Mouse (Mus musculus): ENCODE measurements around the gene Dnajc5. TPM values are rescaled to one million over a fixed set of nuclear protein-coding genes. Genes with fewer than 3 reads are reported as not detected.

The Dnajc5 gene
- polyA plus RNA-seq, 1 experiment from 2014 or later = 92.0 TPM

DNA sequence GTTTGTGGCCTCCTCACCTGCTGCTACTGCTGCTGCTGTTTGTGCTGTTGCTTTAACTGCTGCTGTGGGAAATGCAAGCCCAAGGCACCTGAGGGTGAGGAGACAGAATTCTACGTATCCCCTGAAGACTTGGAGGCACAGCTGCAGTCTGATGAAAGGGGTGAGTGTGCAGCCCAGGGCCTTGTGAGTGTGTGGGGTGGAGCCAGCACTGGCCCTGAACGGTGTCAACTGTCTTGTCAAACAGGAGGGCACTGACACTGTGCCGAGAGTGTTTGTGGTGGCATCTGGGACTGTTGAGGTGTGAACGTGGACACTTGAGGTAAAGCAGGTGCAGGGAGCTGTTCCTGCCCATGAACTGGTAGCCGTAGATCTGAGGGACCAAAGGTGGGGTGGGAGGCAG is 28.4 kb downstream of the Dnajc5 start:
- Histone ChIP-seq H3K36me3 (peaks cover 67% of the 10 kb centered on the region), H3K9me3 (replicated peaks) (no peaks in the 10 kb centered on the region), H3K27me3 (no peaks in the 10 kb centered on the region), H3K27ac (replicated peaks) (no peak overlapping the region), H3K9ac (no peak overlapping the region), H3K4me1 (no peaks in the 10 kb centered on the region), H3K4me2 (replicated peaks) (no peak overlapping the region), H3K4me3 (replicated peaks) (no peak overlapping the region)
- peak; percentile 73; the same call in 1 of the 2 replicates for ATAC-seq (ENCODE audit: insufficient number of reproducible peaks, low FRiP score, low TSS enrichment, low read depth)
- 78% methylated on average over 5 of the region's 5 CpGs for WGBS

DNA sequence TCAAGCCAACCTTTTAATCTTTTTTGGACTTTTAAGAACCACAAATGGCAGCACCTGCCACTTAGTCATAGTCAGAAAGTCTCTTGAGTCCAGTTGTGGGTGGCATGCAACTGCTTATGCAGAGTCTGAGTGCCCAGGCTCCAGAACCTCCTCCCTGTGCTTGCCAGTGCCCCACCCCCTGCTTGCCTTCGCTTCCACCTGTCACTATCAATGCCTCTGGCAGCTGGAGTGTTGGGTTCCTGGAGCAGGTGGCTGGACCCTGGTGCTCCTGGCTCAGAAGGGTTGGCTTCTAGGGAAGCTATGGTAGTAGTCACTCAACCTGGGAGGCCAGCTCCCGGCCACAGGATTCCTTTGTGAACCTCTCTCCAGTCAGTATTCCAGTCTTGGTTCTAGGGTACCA is 29.9 kb downstream of the Dnajc5 start:
- ATAC-seq (ENCODE audit: insufficient number of reproducible peaks, low FRiP score, low TSS enrichment, low read depth) = no peak
- Histone ChIP-seq H3K9me3 (replicated peaks) (no peaks in the 10 kb centered on the region), H3K4me1 (no peaks in the 10 kb centered on the region), H3K36me3 (peaks cover 67% of the 10 kb centered on the region), H3K27me3 (no peaks in the 10 kb centered on the region), H3K9ac (no peak overlapping the region), H3K4me2 (replicated peaks) (no peak overlapping the region), H3K27ac (replicated peaks) (no peak overlapping the region), H3K4me3 (replicated peaks) (no peak overlapping the region)
- 90% methylated on average over 2 of the region's 2 CpGs for WGBS

DNA sequence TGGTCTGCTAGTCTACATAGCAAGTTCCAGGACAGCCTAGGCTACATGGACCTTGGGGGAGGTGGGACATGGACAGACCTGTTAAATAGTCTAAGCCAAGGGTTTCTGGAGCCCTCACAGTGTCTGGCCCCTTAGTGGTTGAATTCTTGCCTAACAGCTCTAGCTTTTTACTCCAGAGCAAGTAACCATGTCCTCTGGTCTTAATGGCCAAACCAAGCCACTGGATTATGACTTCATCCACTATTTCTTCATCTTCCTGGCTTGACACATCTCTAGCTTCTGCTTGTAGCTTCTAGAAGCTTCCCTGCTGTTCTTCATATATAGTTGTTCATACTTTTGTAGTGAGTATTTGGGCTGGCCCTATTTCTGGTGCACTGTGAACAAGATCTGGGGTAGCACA is 33.5 kb downstream of the Dnajc5 start:
- Histone ChIP-seq H3K9me3 (replicated peaks) (no peaks in the 10 kb centered on the region), H3K27ac (replicated peaks) (no peak overlapping the region), H3K9ac (no peak overlapping the region), H3K27me3 (no peaks in the 10 kb centered on the region), H3K4me1 (no peaks in the 10 kb centered on the region), H3K4me2 (replicated peaks) (no peak overlapping the region), H3K36me3 (peaks cover 40% of the 10 kb centered on the region), H3K4me3 (replicated peaks) (no peak overlapping the region)
- ATAC-seq (ENCODE audit: insufficient number of reproducible peaks, low FRiP score, low TSS enrichment, low read depth) = no peak

DNA sequence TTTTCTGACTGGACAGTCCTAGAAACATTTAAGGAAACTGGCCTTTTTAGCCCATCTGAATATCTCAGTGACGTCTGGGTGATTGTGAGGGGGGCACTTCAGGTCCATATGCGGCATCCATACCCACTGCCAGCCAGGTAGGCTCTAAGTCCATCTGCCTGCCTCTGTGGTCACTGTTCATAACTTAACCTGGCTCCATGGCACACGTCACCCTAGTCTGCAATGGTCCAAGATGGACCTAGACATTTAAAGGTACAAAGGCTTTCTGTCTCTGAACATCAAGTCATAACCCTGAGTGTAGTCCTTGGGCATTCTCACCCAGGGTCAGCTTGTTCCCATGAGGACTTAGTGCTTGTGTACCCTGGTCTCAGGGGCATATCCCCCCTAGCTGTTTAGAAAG is 47.1 kb downstream of the Dnajc5 start:
- no peak overlapping the region for H3K4me2 ChIP-seq (replicated peaks)
- H3K4me3 ChIP-seq (replicated peaks) = no peak overlapping the region
- H3K4me1 ChIP-seq = no peaks in the 10 kb centered on the region
- 85% methylated on average over 3 of the region's 3 CpGs for WGBS
- no peak overlapping the region for H3K27ac ChIP-seq (replicated peaks)
- no peak for ATAC-seq (ENCODE audit: insufficient number of reproducible peaks, low FRiP score, low TSS enrichment, low read depth)
- no peak overlapping the region for H3K9ac ChIP-seq
- H3K36me3 ChIP-seq = peaks cover 5% of the 10 kb centered on the region; the same call in 1 of the 2 replicates
- H3K27me3 ChIP-seq = no peaks in the 10 kb centered on the region
- H3K9me3 ChIP-seq (replicated peaks) = no peaks in the 10 kb centered on the region

DNA sequence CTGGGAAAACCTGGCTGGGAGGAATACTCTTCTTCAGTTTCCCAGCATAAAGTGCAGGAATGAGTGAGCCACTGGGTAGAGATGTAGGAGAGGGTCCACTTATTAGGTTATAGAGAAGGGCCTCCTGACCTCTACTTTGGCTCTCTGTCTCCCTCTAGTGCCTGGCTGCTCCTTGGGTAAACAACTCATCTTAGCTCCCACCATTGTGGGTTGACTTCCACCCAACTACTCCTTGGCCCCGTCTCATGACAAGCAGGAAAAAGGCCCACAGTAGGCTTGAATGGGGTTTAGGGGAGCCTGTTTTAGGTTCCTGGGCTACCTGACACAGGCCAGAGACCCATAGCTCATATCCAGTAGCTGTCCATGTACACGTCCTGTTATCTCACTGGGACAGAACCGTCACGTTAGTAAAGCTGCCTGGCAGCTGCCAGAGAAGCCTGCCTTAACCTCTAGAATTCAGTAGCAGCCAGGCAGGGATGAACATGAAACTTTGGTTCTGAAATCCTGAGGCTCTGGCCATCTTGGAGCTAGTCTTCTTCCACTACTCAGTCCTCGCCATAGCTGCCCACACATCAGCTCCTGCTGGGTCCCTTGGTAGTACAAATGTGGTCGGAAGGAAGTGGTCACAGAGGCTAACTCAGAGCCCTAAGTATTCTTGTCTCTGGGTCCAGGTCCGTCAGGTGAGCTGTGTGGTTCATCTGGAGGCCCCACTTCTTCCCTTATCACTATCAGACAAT is 48.2 kb downstream of the Dnajc5 start:
- no peaks in the 10 kb centered on the region for H3K27me3 ChIP-seq
- no peak overlapping the region for H3K4me2 ChIP-seq (replicated peaks)
- H3K9me3 ChIP-seq (replicated peaks) = no peaks in the 10 kb centered on the region
- H3K4me1 ChIP-seq = no peaks in the 10 kb centered on the region
- H3K36me3 ChIP-seq = peaks cover 15% of the 10 kb centered on the region; the same call in 1 of the 2 replicates
- WGBS = 75% methylated on average over 7 of the region's 7 CpGs
- no peak for ATAC-seq (ENCODE audit: insufficient number of reproducible peaks, low FRiP score, low TSS enrichment, low read depth)
- H3K27ac ChIP-seq (replicated peaks) = no peak overlapping the region
- no peak overlapping the region for H3K9ac ChIP-seq
- no peak overlapping the region for H3K4me3 ChIP-seq (replicated peaks)

DNA sequence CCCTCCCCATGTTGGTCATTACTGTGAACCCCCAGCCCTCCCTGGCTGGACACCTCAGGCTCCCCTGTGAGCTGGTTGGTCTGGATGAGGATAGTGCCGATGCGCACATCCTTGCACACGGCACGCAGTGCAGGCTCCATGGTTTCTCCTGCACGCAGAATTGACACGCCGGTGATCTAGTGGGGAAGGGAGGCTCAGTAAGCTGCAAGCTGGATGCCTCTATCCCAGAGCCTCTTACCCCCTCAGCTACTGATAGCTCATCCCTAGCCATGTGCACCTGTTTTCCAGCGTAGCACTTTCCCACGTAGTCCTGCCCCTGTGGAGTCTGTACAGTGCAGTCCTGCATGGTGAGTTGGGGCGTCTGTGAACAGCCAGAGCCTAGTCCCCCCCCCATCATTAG is 49.6 kb downstream of the Dnajc5 start:
- H3K4me3 ChIP-seq (replicated peaks) = no peak overlapping the region
- whole genome bisulfite sequencing = 93% methylated on average over 10 of the region's 10 CpGs
- H3K4me1 ChIP-seq = no peaks in the 10 kb centered on the region
- no peaks in the 10 kb centered on the region for H3K9me3 ChIP-seq (replicated peaks)
- no peak overlapping the region for H3K9ac ChIP-seq
- H3K4me2 ChIP-seq (replicated peaks) = no peak overlapping the region
- H3K27ac ChIP-seq (replicated peaks) = no peak overlapping the region
- H3K36me3 ChIP-seq = peaks cover 27% of the 10 kb centered on the region; the same call in 1 of the 2 replicates
- no peaks in the 10 kb centered on the region for H3K27me3 ChIP-seq
- ATAC-seq (ENCODE audit: insufficient number of reproducible peaks, low FRiP score, low TSS enrichment, low read depth) = no peak

DNA sequence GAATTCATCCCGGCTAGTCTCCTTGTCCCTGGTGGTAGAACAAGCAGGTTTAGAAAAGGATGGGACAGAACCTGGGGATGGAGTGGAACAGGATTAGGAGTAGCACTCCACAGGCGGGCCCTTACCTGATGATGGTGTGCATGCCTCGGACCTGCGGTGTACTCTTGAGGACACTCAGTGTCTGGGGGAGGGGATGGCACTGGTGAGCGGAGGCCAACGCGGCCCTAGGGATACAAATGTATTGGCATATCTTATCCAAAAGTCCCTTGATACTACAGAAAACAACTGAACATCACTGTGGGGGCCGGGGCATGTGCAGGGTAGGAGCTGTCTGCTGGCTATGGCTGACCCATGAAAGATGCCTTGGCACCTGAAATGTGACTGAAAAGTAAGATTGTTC is 50.1 kb downstream of the Dnajc5 start:
- Histone ChIP-seq H3K36me3 (peaks cover 27% of the 10 kb centered on the region; the same call in 1 of the 2 replicates), H3K27ac (replicated peaks) (no peak overlapping the region), H3K4me2 (replicated peaks) (no peak overlapping the region), H3K4me1 (no peaks in the 10 kb centered on the region), H3K9me3 (replicated peaks) (no peaks in the 10 kb centered on the region), H3K27me3 (no peaks in the 10 kb centered on the region), H3K4me3 (replicated peaks) (no peak overlapping the region), H3K9ac (no peak overlapping the region)
- no peak for ATAC-seq (ENCODE audit: insufficient number of reproducible peaks, low FRiP score, low TSS enrichment, low read depth)
- WGBS = 85% methylated on average over 8 of the region's 8 CpGs

DNA sequence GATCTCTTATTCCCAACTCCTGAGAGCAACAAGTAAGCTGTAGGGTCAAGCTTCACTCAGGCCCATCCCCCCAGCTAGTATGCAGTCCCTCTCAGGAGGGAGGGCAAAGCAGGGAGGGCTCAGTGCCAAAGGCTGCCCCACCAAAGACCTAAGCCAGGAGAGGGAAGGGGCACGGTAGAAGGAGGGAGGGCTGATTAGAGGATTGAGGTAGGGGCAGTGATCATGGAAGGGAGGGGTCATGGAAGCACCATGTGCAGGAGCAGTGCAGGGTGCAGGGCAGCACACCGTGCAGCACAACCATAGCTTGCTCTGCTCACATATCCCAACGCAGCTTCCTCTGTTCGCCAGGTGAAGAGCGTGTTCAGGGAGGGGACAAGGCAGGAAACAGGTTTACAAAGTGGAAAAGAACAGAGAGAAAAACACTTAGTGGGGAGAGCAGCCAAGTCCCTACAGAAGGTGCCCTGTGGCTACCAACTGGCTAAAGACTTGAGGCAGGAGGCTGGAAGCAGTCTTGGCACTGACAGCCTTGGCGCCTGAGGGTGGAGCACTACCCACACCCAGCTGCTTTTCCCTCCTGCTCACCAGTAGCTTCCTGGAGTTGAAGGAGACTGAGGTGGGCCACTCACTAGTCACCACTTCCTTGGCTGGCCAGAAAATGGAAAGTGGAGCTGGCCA is 50.8 kb downstream of the Dnajc5 start:
- Histone ChIP-seq H3K4me2 (replicated peaks) (no peak overlapping the region), H3K27me3 (no peaks in the 10 kb centered on the region), H3K9me3 (replicated peaks) (no peaks in the 10 kb centered on the region), H3K4me1 (no peaks in the 10 kb centered on the region), H3K36me3 (peaks cover 27% of the 10 kb centered on the region; the same call in 1 of the 2 replicates), H3K9ac (no peak overlapping the region), H3K4me3 (replicated peaks) (no peak overlapping the region), H3K27ac (replicated peaks) (no peak overlapping the region)
- no peak for ATAC-seq (ENCODE audit: insufficient number of reproducible peaks, low FRiP score, low TSS enrichment, low read depth)
- 57% methylated on average over 6 of the region's 6 CpGs for WGBS

DNA sequence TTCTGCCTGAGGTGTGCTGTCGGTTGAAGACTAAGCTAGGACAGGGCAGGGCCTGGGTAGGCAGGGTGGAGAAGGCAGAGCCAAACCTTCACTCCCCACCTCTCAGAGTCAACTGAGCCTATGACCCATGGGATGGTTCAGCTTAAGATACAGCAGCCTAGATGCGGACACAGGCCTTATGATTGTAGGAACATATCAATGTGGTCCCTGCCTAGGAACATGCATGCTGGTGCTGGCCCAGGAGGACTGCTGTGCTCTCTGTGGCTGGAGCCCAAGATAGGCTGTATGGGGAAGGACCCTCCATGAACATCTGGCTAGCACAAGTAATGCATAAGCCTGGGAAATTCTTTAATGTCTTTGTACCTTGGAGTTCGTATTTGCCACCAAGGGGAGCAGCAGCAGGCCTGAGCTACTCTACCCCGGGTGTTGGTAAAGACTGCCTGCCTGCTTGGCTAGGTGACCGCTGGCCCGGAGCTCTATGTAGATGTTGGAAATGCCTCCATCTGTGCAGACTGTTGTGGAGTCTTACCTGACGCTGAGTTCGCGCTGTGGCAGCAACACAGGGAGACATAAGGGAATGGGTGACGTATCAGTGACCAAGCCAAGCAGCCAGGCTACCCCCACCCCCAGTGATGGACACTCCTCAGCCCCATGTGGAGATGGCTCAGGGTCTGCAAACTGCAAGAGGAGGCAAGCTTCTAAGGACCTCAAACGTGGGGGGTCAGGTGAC is 51.8 kb downstream of the Dnajc5 start:
- whole genome bisulfite sequencing = 87% methylated on average over 11 of the region's 11 CpGs
- no peak for ATAC-seq (ENCODE audit: insufficient number of reproducible peaks, low FRiP score, low TSS enrichment, low read depth)

DNA sequence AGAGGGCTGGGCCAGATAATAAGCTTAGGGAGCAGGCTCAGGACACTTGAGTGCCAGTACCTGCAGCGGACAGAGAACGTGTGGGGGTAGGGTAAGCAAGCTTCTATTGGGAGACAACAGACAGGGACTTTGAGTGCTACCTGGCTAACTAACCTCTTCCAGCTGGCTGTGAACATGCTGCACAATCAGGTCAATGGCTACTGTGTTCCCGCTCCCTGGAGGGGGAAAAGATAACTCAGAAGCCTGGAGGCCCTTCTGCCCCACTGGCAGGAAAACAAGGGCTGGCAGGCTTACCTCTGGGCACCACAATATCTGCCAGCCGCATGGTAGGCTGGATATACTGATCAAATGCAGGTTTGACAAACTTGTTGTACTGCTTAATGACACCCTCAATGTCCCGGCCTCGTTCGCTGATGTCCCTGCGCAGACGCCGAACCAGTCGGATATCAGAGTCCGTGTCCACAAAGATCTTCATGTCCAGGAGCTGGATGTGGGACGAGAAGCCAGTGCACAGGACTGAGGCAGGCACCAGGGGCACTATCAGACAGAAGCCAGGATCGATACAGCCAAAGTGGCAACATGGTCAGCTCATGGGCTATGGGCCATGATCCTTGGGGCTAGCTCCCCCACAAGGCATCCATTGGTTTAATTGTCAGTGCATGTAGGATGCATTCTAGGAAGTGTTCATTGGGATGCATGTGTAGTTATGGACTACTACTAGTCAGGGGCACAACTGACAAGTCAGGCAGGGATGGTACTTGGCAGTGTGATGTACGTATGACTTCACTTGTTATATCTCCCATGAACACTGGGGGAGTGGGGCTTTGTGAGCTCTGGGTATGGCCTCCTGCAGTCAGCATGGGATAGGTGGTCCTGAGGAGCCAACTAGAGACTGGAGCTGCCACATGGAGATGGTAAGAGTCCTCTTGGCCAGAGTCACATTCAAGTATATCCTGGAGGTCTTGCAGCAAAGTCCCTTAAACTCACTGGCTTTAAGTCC is 52.9 kb downstream of the Dnajc5 start:
- H3K4me1 ChIP-seq = peaks cover 2% of the 10 kb centered on the region; the same call in 1 of the 2 replicates
- H3K4me2 ChIP-seq (replicated peaks) = no peak overlapping the region
- no peak for ATAC-seq (ENCODE audit: insufficient number of reproducible peaks, low FRiP score, low TSS enrichment, low read depth)
- H3K27ac ChIP-seq (replicated peaks) = no peak overlapping the region
- H3K27me3 ChIP-seq = no peaks in the 10 kb centered on the region
- 94% methylated on average over 15 of the region's 15 CpGs for WGBS
- H3K9me3 ChIP-seq (replicated peaks) = no peaks in the 10 kb centered on the region
- no peak overlapping the region for H3K4me3 ChIP-seq (replicated peaks)
- no peak overlapping the region for H3K9ac ChIP-seq
- H3K36me3 ChIP-seq = peaks cover 27% of the 10 kb centered on the region; the same call in 1 of the 2 replicates

More for the DNA sequence above, 51.8 kb downstream of the Dnajc5 start:
- Histone ChIP-seq H3K4me1 (no peaks in the 10 kb centered on the region), H3K27me3 (no peaks in the 10 kb centered on the region), H3K9me3 (replicated peaks) (no peaks in the 10 kb centered on the region), H3K4me2 (replicated peaks) (no peak overlapping the region), H3K27ac (replicated peaks) (no peak overlapping the region), H3K9ac (no peak overlapping the region), H3K36me3 (peaks cover 27% of the 10 kb centered on the region; the same call in 1 of the 2 replicates), H3K4me3 (replicated peaks) (no peak overlapping the region)

All from embryonic facial prominence, embryonic 15.5 days (tissue).